Mouse (Mus musculus): ENCODE measurements around the gene Defb19. TPM values are rescaled to one million over a fixed set of nuclear protein-coding genes. Genes with fewer than 3 reads are reported as not detected.

The Defb19 gene
- not detected in 2 replicates for polyA plus RNA-seq (2012; ENCODE audit: insufficient read depth, insufficient read length, low replicate concordance, missing spikeins)

GRCm38 (mm10) chr2:152580107-152580506 lies at the start of gene Defb19:
Gene Defb19, minus strand, starts transcription at chr2:152580312.
- no peak for TF ChIP-seq CTCF (IDR thresholded peaks at IDR 0.05; ENCODE audit: insufficient read depth, low read depth, low read length)
- TF ChIP-seq POLR2A (IDR thresholded peaks at IDR 0.05; ENCODE audit: insufficient read depth, low read depth, low read length): no peak
- WGBS: 85% methylated on average over 7 of the region's 7 CpGs
- Histone ChIP-seq H3K27ac (ENCODE audit: insufficient read depth, low read depth, low read length) (no peak within 1 kb of the TSS), H3K4me1 (ENCODE audit: control insufficient read depth, insufficient read depth, low read length) (no peaks in the 10 kb centered on the region), H3K4me3 (ENCODE audit: insufficient read depth, low read depth, low read length) (no peak within 1 kb of the TSS)

- Histone ChIP-seq H3K4me3 (ENCODE audit: insufficient read depth, low read depth, low read length) (no peak overlapping the region), H3K27ac (ENCODE audit: insufficient read depth, low read depth, low read length) (no peak overlapping the region), H3K4me1 (ENCODE audit: control insufficient read depth, insufficient read depth, low read length) (peaks cover 17% of the 10 kb centered on the region)
- WGBS: 89% methylated on average over 6 of the region's 6 CpGs
- no peak for TF ChIP-seq CTCF (IDR thresholded peaks at IDR 0.05; ENCODE audit: insufficient read depth, low read depth, low read length)
- no peak for TF ChIP-seq POLR2A (IDR thresholded peaks at IDR 0.05; ENCODE audit: insufficient read depth, low read depth, low read length)
These were observed 49.8 kb upstream of the Defb19 start for GRCm38 (mm10) chr2:152629904-152630303.

GRCm38 (mm10) chr2:152629239-152629638 lies 49.1 kb upstream of the Defb19 start:
- no peak overlapping the region for H3K27ac ChIP-seq (ENCODE audit: insufficient read depth, low read depth, low read length)
- H3K4me1 ChIP-seq (ENCODE audit: control insufficient read depth, insufficient read depth, low read length): peaks cover 17% of the 10 kb centered on the region
- no peak for TF ChIP-seq POLR2A (IDR thresholded peaks at IDR 0.05; ENCODE audit: insufficient read depth, low read depth, low read length)
- H3K4me3 ChIP-seq (ENCODE audit: insufficient read depth, low read depth, low read length): no peak overlapping the region
- 81% methylated on average over 3 of the region's 3 CpGs for WGBS

- H3K27ac ChIP-seq (ENCODE audit: insufficient read depth, low read depth, low read length): no peak overlapping the region
- peaks cover 11% of the 10 kb centered on the region for H3K4me1 ChIP-seq (ENCODE audit: control insufficient read depth, insufficient read depth, low read length)
- no peak overlapping the region for H3K4me3 ChIP-seq (ENCODE audit: insufficient read depth, low read depth, low read length)
- no peak for TF ChIP-seq CTCF (IDR thresholded peaks at IDR 0.05; ENCODE audit: insufficient read depth, low read depth, low read length)
- no peak for TF ChIP-seq POLR2A (IDR thresholded peaks at IDR 0.05; ENCODE audit: insufficient read depth, low read depth, low read length)
- WGBS: 68% methylated on average over 17 of the region's 17 CpGs
These were observed 48.0 kb upstream of the Defb19 start for GRCm38 (mm10) chr2:152628066-152628465.

- Histone ChIP-seq H3K4me1 (ENCODE audit: control insufficient read depth, insufficient read depth, low read length) (peaks cover 11% of the 10 kb centered on the region), H3K27ac (ENCODE audit: insufficient read depth, low read depth, low read length) (no peak within 1 kb of the TSS), H3K4me3 (ENCODE audit: insufficient read depth, low read depth, low read length) (peak within 1 kb of the TSS; percentile 26)
- TF ChIP-seq CTCF (IDR thresholded peaks at IDR 0.05; ENCODE audit: insufficient read depth, low read depth, low read length) (no peak), POLR2A (IDR thresholded peaks at IDR 0.05; ENCODE audit: insufficient read depth, low read depth, low read length) (no peak)
- 2% methylated on average over 59 of the region's 59 CpGs for WGBS
These were observed 46.9 kb upstream of the Defb19 start, which contains the start of gene Rem1 for GRCm38 (mm10) chr2:152626774-152627591. Gene Rem1, plus strand, starts transcription at chr2:152626951.

- H3K4me1 ChIP-seq (ENCODE audit: control insufficient read depth, insufficient read depth, low read length): peaks cover 11% of the 10 kb centered on the region
- no peak for TF ChIP-seq POLR2A (IDR thresholded peaks at IDR 0.05; ENCODE audit: insufficient read depth, low read depth, low read length)
- TF ChIP-seq CTCF (IDR thresholded peaks at IDR 0.05; ENCODE audit: insufficient read depth, low read depth, low read length): no peak
These were observed 45.1 kb upstream of the Defb19 start for GRCm38 (mm10) chr2:152625256-152625655.

GRCm38 (mm10) chr2:152624566-152624965 lies 44.5 kb upstream of the Defb19 start:
- no peak for TF ChIP-seq POLR2A (IDR thresholded peaks at IDR 0.05; ENCODE audit: insufficient read depth, low read depth, low read length)
- no peak for TF ChIP-seq CTCF (IDR thresholded peaks at IDR 0.05; ENCODE audit: insufficient read depth, low read depth, low read length)
- WGBS: 93% methylated on average over 2 of the region's 2 CpGs

More at GRCm38 (mm10) chr2:152625256-152625655, 45.1 kb upstream of the Defb19 start:
- WGBS: 35% methylated on average over 1 of the region's 1 CpGs
- H3K4me3 ChIP-seq (ENCODE audit: insufficient read depth, low read depth, low read length): no peak overlapping the region
- no peak overlapping the region for H3K27ac ChIP-seq (ENCODE audit: insufficient read depth, low read depth, low read length)

GRCm38 (mm10) chr2:152622953-152623352 lies 42.8 kb upstream of the Defb19 start, which contains the start of gene Defb25:
Gene Defb25, minus strand, starts transcription at chr2:152623053.
- 85% methylated on average over 7 of the region's 7 CpGs for WGBS
- H3K4me3 ChIP-seq (ENCODE audit: insufficient read depth, low read depth, low read length): no peak within 1 kb of the TSS
- H3K4me1 ChIP-seq (ENCODE audit: control insufficient read depth, insufficient read depth, low read length): peaks cover 11% of the 10 kb centered on the region
- TF ChIP-seq POLR2A (IDR thresholded peaks at IDR 0.05; ENCODE audit: insufficient read depth, low read depth, low read length) (no peak), CTCF (IDR thresholded peaks at IDR 0.05; ENCODE audit: insufficient read depth, low read depth, low read length) (no peak)
- no peak within 1 kb of the TSS for H3K27ac ChIP-seq (ENCODE audit: insufficient read depth, low read depth, low read length)

More at GRCm38 (mm10) chr2:152624566-152624965, 44.5 kb upstream of the Defb19 start:
- Histone ChIP-seq H3K4me3 (ENCODE audit: insufficient read depth, low read depth, low read length) (no peak overlapping the region), H3K4me1 (ENCODE audit: control insufficient read depth, insufficient read depth, low read length) (peaks cover 11% of the 10 kb centered on the region), H3K27ac (ENCODE audit: insufficient read depth, low read depth, low read length) (no peak overlapping the region)

GRCm38 (mm10) chr2:152622151-152622550 lies 42.0 kb upstream of the Defb19 start:
- no peak for TF ChIP-seq POLR2A (IDR thresholded peaks at IDR 0.05; ENCODE audit: insufficient read depth, low read depth, low read length)
- TF ChIP-seq CTCF (IDR thresholded peaks at IDR 0.05; ENCODE audit: insufficient read depth, low read depth, low read length): no peak
- Histone ChIP-seq H3K4me3 (ENCODE audit: insufficient read depth, low read depth, low read length) (no peak overlapping the region), H3K4me1 (ENCODE audit: control insufficient read depth, insufficient read depth, low read length) (peaks cover 7% of the 10 kb centered on the region), H3K27ac (ENCODE audit: insufficient read depth, low read depth, low read length) (no peak overlapping the region)
- 91% methylated on average over 13 of the region's 13 CpGs for WGBS
